Mouse (Mus musculus): Measurements from ENCODE around the gene Samd1. TPM values are rescaled to one million over a fixed set of nuclear protein-coding genes. Genes with fewer than 3 reads are reported as not detected.
A peak's percentile ranks its signal among the peaks of the same experiment; 100 is the strongest.

The Samd1 gene
- total and polyA plus RNA-seq, 3 experiments: 111 to 121 TPM; not detected in 1

GRCm38 (mm10) chr8:84023631-84024030 is 26.2 kb downstream of the Samd1 start:
- H3K4me3 ChIP-seq (ENCODE audit: control insufficient read depth in 1 of 2, insufficient read depth in 1 of 2, low read depth in 2 of 2, low read length in 2 of 2): no peak overlapping the region
- H3K27me3 ChIP-seq (ENCODE audit: control insufficient read depth in 1 of 2, insufficient read depth in 2 of 2, low read length in 2 of 2): no peaks in the 10 kb centered on the region
- no peak for DNase-seq (ENCODE audit: low read depth, low spot score)
- peaks cover 2 to 15% of the 10 kb centered on the region in 2 experiments; a peak in 1 of 4 replicates for H3K4me1 ChIP-seq (ENCODE audit: control insufficient read depth in 1 of 2, insufficient read depth in 2 of 2, low read length in 2 of 2)
- no peak for TF ChIP-seq CTCF (IDR thresholded peaks at IDR 0.05 in 2 of 3, conservative IDR thresholded peaks at IDR 0.05 in 1 of 3; ENCODE audit: control insufficient read depth in 1 of 3, insufficient read depth in 1 of 3, low read depth in 2 of 3, low read length in 3 of 3, poor library complexity in 1 of 3, severe bottlenecking in 1 of 3)
- TF ChIP-seq ZMIZ1 (IDR thresholded peaks at IDR 0.05; ENCODE audit: low read depth, low read length): no peak
- no peak for TF ChIP-seq USF1 (IDR thresholded peaks at IDR 0.05; ENCODE audit: low read depth, low read length)
- TF ChIP-seq GATA1 (IDR thresholded peaks at IDR 0.05; ENCODE audit: low read depth, low read length): no peak
- no peak for TF ChIP-seq SIN3A (IDR thresholded peaks at IDR 0.05; ENCODE audit: low read length)
- TF ChIP-seq NELFE (IDR thresholded peaks at IDR 0.05; ENCODE audit: low read depth, low read length): no peak
- no peak for TF ChIP-seq MAFK (IDR thresholded peaks at IDR 0.05; ENCODE audit: borderline replicate concordance, low read depth, low read length)
- TF ChIP-seq UBTF (IDR thresholded peaks at IDR 0.05; ENCODE audit: borderline replicate concordance, insufficient read depth, low read depth, low read length): no peak
- TF ChIP-seq POLR2AphosphoS2 (IDR thresholded peaks at IDR 0.05; ENCODE audit: low read length): no peak
- no peak for TF ChIP-seq MYB (IDR thresholded peaks at IDR 0.05; ENCODE audit: low read depth, low read length)
- no peak for TF ChIP-seq KAT2A (conservative IDR thresholded peaks at IDR 0.05; ENCODE audit: low read depth, low read length)
- TF ChIP-seq TAL1 (IDR thresholded peaks at IDR 0.05; ENCODE audit: low read length): no peak
- no peak for TF ChIP-seq RCOR1 (IDR thresholded peaks at IDR 0.05; ENCODE audit: low read depth, low read length)
- TF ChIP-seq CHD2 (IDR thresholded peaks at IDR 0.05; ENCODE audit: low read length): no peak
- no peak for TF ChIP-seq ZNF384 (IDR thresholded peaks at IDR 0.05; ENCODE audit: low read depth, low read length)
- no peak for TF ChIP-seq MAX (IDR thresholded peaks at IDR 0.05; ENCODE audit: low read length)
- TF ChIP-seq POLR2A (IDR thresholded peaks at IDR 0.05; ENCODE audit: control insufficient read depth in 1 of 2, insufficient read depth in 1 of 2, low read depth in 1 of 2, low read length in 2 of 2, poor library complexity in 1 of 2): no peak
- TF ChIP-seq MYC (IDR thresholded peaks at IDR 0.05; ENCODE audit: low read depth, low read length): no peak
- no peak for TF ChIP-seq JUND (IDR thresholded peaks at IDR 0.05; ENCODE audit: low read depth, low read length)
- no peaks in the 10 kb centered on the region; a peak in 1 of 4 replicates for H3K36me3 ChIP-seq (ENCODE audit: control insufficient read depth in 1 of 2, insufficient read depth in 2 of 2, low read length in 2 of 2)
- H3K9me3 ChIP-seq (replicated peaks; ENCODE audit: insufficient read depth, low read length): no peaks in the 10 kb centered on the region
- H3K79me2 ChIP-seq (ENCODE audit: control insufficient read depth, insufficient read depth, low read length, poor library complexity): no peaks in the 10 kb centered on the region
- no peak overlapping the region for H3K9ac ChIP-seq (ENCODE audit: control insufficient read depth, low read depth, low read length, poor library complexity, severe bottlenecking)
- H3K27ac ChIP-seq (ENCODE audit: control insufficient read depth, low read depth, low read length): no peak overlapping the region

- no peak overlapping the region for H3K27ac ChIP-seq (ENCODE audit: control insufficient read depth, low read depth, low read length)
- no peaks in the 10 kb centered on the region for H3K9me3 ChIP-seq (replicated peaks; ENCODE audit: insufficient read depth, low read length)
- peak; percentile 79 for DNase-seq (ENCODE audit: low read depth, low spot score)
- H3K9ac ChIP-seq (ENCODE audit: control insufficient read depth, low read depth, low read length, poor library complexity, severe bottlenecking): no peak overlapping the region
- no peak overlapping the region for H3K4me3 ChIP-seq (ENCODE audit: control insufficient read depth in 1 of 2, insufficient read depth in 1 of 2, low read depth in 2 of 2, low read length in 2 of 2)
- H3K79me2 ChIP-seq (ENCODE audit: control insufficient read depth, insufficient read depth, low read length, poor library complexity): no peaks in the 10 kb centered on the region
- H3K36me3 ChIP-seq (ENCODE audit: control insufficient read depth in 1 of 2, insufficient read depth in 2 of 2, low read length in 2 of 2): no peaks in the 10 kb centered on the region; a peak in 1 of 4 replicates
- peaks cover 2 to 15% of the 10 kb centered on the region in 2 experiments; a peak in 1 of 4 replicates for H3K4me1 ChIP-seq (ENCODE audit: control insufficient read depth in 1 of 2, insufficient read depth in 2 of 2, low read length in 2 of 2)
- H3K27me3 ChIP-seq (ENCODE audit: control insufficient read depth in 1 of 2, insufficient read depth in 2 of 2, low read length in 2 of 2): no peaks in the 10 kb centered on the region
- TF ChIP-seq SMC3 (IDR thresholded peaks at IDR 0.05; ENCODE audit: low read depth, low read length) (peak; percentile 42), RAD21 (IDR thresholded peaks at IDR 0.05; ENCODE audit: low read depth, low read length) (peak; percentile 48), CTCF (IDR thresholded peaks at IDR 0.05 in 2 of 3, conservative IDR thresholded peaks at IDR 0.05 in 1 of 3; ENCODE audit: control insufficient read depth in 1 of 3, insufficient read depth in 1 of 3, low read depth in 2 of 3, low read length in 3 of 3, poor library complexity in 1 of 3, severe bottlenecking in 1 of 3) (peak; percentile 81 to 97 (median 96)), NELFE (IDR thresholded peaks at IDR 0.05; ENCODE audit: low read depth, low read length) (no peak), ZNF384 (IDR thresholded peaks at IDR 0.05; ENCODE audit: low read depth, low read length) (no peak), MYC (IDR thresholded peaks at IDR 0.05; ENCODE audit: low read depth, low read length) (peak; percentile 87)
These were observed 26.7 kb downstream of the Samd1 start for GRCm38 (mm10) chr8:84024171-84024570.

All from MEL (cell line).